Mouse (Mus musculus): ENCODE results near the gene Psmb4. TPM values are rescaled to one million over a fixed set of nuclear protein-coding genes. Genes with fewer than 3 reads are reported as not detected.
"Not testable (repeated sequence)": the region's sequence is repeated elsewhere in the genome, so short reads cannot be mapped to it uniquely, and the experiment has no call there.

The Psmb4 gene
- 98.0 and 111 TPM in 2 replicates for total RNA-seq (2017)

DNA sequence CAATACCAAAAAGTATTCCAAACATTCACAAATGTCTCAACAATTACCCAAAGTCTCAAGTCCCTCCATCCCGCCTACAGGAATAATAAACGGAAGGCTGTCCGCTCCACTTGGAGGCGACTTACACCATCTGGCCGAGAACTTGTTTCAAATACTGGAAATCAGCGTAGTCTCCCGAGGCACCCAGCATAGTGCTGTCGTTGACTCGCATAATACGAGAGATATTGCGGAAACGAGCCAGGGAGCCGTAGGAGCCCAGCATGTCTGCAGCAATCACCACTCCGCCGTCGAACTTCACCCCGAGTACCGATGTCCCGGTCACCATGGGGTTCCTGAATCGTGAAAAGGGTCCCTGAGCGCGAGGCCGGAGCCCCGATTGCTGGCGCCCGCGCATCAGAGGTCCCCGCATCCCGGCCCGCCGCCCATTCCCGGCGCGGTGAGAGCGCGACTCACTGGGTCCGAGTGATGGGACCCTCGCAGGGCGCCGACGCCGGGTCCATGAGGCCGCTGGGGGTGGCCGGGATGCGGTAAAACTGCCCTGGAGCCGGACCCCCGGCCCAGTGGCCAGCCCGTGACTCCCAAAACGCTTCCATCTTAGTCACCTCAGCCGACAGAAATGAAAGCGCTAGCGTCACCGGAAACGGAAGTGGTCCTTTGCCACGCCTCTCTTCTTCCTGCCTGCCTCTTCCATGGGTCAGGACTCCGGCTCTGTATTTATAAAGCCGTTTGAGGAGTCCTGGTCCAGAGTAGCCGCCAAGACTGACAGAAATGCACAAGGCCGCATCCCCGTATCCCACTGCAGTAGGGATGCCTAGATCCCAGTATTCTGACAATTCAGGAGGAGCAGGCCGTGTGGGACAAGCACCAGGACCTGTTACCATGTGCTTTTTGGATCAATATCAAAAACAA is at the start of gene Psmb4:
TSS of gene Psmb4 (minus strand) at position 646 of the 909 bp plus-strand sequence.
- ATAC-seq (ENCODE audit: extremely low read depth, insufficient number of reproducible peaks, low FRiP score, poor library complexity, severe bottlenecking): peak; percentile 93

DNA sequence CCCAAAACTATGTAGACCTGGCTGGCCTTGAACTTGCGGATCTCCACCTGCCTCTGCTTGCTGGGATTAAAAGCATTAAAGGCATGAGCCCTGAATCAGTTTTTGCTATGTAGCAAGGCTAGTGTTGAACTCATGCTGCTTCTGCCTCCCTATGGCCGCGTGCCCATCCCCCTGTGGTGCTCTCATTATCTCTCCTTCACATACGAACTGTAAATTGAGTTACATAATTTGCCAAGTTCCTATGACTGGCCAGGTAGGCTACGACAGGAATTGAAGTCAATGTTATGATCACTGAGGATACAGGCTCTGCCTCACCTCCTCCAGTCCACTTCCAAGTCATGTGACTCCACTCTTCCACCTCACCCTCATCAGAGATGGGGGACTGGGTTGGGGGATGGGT is 49.4 kb upstream of the Psmb4 start:
- not testable (repeated sequence) for ATAC-seq (ENCODE audit: extremely low read depth, insufficient number of reproducible peaks, low FRiP score, poor library complexity, severe bottlenecking)

DNA sequence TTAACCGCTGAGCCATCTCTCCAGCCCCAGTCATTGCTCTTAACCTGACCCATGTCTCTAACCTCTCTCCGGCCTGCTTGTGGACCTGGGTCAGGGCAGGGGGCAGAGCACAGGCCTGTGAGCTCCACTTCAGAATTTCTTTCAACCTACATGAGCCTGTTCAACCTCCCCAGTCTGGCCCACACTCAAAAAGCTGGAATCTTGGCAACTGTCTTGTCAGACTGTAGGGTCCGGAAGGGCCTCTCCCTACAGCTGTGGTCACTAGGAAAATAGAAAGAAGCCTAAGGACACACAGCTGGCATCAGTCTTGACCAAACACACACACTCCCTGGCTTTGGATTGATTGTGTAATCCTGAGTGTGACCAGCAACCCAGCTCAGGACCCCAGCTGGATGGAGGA is 48.6 kb upstream of the Psmb4 start:
- not testable (repeated sequence) for ATAC-seq (ENCODE audit: extremely low read depth, insufficient number of reproducible peaks, low FRiP score, poor library complexity, severe bottlenecking)

DNA sequence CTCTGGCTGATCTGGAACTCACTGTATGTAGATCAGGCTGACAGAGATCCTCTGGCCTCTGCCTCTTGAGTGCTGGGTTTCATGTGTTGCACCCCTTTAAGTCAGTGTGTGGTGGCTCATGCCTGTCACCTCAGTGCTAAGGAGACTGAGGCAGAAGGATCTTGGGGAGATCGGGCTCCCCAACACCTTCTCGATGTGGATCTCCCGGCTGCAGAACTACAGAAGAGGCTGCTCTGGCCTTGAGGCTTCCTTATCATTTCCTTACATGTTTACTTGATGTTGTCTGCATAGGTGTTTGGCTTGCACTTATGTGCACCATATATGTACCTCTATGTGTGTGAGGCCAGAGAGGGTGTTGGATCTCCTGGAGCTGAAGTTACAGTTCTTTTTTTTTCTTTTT is 47.8 kb upstream of the Psmb4 start:
- not testable (repeated sequence) for ATAC-seq (ENCODE audit: extremely low read depth, insufficient number of reproducible peaks, low FRiP score, poor library complexity, severe bottlenecking)

DNA sequence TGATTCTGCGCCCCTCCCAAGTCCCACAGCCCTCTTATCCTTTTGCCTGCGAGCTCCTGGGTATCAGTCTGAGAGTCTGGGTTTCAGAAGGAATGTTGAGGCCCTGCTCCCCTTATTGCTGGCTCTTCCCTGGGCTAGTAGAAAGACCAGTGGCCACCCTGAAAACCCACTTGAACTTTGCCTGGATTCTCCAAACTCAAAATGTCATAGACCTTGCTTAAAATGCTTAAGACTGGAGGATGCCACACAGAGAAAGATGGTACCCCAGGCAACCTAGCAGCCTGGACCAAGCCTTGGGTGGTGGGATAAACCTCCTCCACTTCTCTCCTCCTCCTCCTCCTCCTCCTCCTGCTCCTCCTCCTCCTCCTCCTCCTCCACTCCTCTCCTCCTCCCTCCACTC is 46.8 kb upstream of the Psmb4 start:
- ATAC-seq (ENCODE audit: extremely low read depth, insufficient number of reproducible peaks, low FRiP score, poor library complexity, severe bottlenecking): not testable (repeated sequence)

- peak; percentile 21; the same call in 1 of the 2 replicates for ATAC-seq (ENCODE audit: extremely low read depth, insufficient number of reproducible peaks, low FRiP score, poor library complexity, severe bottlenecking)
Measured at GRCm38 (mm10) chr3:94932809-94933564, 46.2 kb upstream of the Psmb4 start, which contains the start of gene Selenbp1. Gene Selenbp1, plus strand, starts transcription at chr3:94933056.

DNA sequence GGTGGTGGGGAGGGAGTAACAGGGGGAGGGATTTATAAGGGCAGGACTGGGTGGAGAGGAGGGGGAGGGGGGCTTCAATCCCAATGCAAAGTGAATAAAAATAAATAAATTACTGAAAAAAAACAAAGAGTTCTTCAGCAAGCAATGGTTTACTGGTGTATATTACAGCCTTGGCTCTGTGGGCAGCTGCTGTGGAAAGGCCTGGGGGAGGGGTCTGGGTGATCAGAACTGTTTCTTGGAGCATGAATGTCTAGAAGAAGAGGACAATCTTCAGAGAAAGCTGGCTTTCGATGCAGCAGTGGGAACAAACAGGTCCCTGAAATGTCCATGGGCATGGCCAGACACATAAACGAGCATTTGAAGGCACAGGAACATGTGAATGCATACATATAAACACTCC is 45.5 kb upstream of the Psmb4 start:
- not testable (repeated sequence) for ATAC-seq (ENCODE audit: extremely low read depth, insufficient number of reproducible peaks, low FRiP score, poor library complexity, severe bottlenecking)

DNA sequence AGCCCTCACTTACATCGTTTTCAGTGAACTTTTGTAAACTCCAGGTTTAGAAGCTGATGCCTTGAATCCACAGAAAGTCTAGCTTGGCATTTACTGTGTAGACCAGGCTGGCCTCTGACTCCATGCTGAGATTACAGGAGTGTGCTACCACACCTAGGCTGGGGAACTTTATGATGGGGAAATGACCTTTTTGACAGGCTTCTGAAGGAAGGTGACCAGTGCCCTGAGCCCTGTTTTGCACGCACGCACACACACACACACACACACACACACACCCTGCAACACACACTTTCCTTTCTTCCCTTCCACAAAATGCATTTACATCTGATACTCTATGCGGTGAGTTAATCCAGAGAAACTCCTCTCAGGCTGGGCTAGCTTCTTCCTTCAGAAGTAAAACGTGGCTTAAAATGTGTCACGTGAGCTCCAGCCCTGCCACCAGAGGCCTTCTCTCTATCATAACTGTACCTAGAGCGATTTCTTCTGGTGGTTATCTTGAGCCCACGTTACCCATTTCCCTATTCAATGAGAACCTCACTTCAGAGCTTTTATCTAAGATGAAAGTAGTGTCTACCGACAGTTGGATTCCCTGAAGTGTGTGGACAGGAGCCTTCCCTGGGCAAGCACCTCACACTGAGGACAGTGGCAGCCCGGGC is 44.8 kb upstream of the Psmb4 start:
- not testable (repeated sequence) for ATAC-seq (ENCODE audit: extremely low read depth, insufficient number of reproducible peaks, low FRiP score, poor library complexity, severe bottlenecking)

- not testable (repeated sequence) for ATAC-seq (ENCODE audit: extremely low read depth, insufficient number of reproducible peaks, low FRiP score, poor library complexity, severe bottlenecking)
Measured at GRCm38 (mm10) chr3:94930386-94931266, 43.9 kb upstream of the Psmb4 start.

- ATAC-seq (ENCODE audit: extremely low read depth, insufficient number of reproducible peaks, low FRiP score, poor library complexity, severe bottlenecking): not testable (repeated sequence)
Measured at GRCm38 (mm10) chr3:94928979-94929378, 42.2 kb upstream of the Psmb4 start.

GRCm38 (mm10) chr3:94926301-94926736 is 39.6 kb upstream of the Psmb4 start:
- not testable (repeated sequence) for ATAC-seq (ENCODE audit: extremely low read depth, insufficient number of reproducible peaks, low FRiP score, poor library complexity, severe bottlenecking)

- no peak for ATAC-seq (ENCODE audit: extremely low read depth, insufficient number of reproducible peaks, low FRiP score, poor library complexity, severe bottlenecking)
Measured at GRCm38 (mm10) chr3:94924688-94925087, 37.9 kb upstream of the Psmb4 start.

GRCm38 (mm10) chr3:94922333-94922732 is 35.6 kb upstream of the Psmb4 start:
- ATAC-seq (ENCODE audit: extremely low read depth, insufficient number of reproducible peaks, low FRiP score, poor library complexity, severe bottlenecking): no peak

- ATAC-seq (ENCODE audit: extremely low read depth, insufficient number of reproducible peaks, low FRiP score, poor library complexity, severe bottlenecking): no peak
Measured at GRCm38 (mm10) chr3:94921104-94921503, 34.3 kb upstream of the Psmb4 start.

GRCm38 (mm10) chr3:94918845-94919244 is 32.1 kb upstream of the Psmb4 start:
- no peak for ATAC-seq (ENCODE audit: extremely low read depth, insufficient number of reproducible peaks, low FRiP score, poor library complexity, severe bottlenecking)

DNA sequence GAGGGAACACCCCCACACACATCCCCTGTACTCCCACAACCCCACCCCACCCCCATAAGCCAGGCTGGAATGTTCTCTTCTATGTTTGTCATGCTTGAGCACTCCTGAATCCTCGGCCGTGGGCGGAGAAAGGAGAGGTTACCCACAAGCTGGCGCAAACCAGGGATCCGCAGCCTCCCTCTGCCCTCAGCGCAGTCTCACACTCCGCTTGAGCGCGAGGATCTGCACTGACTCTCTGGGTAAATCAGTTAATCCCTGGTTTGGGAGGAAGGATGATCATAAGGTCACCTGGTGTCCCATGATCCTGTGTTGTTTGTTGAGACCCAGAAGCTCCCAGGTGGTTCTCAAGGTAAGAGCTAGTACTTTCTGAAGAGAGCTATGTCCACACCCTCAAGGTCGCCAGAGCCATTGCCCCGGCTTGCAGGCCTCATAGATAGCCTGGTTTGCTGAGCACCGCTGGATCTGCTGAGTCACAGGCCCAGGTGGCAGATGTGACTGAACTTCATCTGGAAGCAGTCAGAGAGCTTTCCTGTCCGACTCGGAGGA is 31.1 kb upstream of the Psmb4 start:
- ATAC-seq (ENCODE audit: extremely low read depth, insufficient number of reproducible peaks, low FRiP score, poor library complexity, severe bottlenecking): no peak

DNA sequence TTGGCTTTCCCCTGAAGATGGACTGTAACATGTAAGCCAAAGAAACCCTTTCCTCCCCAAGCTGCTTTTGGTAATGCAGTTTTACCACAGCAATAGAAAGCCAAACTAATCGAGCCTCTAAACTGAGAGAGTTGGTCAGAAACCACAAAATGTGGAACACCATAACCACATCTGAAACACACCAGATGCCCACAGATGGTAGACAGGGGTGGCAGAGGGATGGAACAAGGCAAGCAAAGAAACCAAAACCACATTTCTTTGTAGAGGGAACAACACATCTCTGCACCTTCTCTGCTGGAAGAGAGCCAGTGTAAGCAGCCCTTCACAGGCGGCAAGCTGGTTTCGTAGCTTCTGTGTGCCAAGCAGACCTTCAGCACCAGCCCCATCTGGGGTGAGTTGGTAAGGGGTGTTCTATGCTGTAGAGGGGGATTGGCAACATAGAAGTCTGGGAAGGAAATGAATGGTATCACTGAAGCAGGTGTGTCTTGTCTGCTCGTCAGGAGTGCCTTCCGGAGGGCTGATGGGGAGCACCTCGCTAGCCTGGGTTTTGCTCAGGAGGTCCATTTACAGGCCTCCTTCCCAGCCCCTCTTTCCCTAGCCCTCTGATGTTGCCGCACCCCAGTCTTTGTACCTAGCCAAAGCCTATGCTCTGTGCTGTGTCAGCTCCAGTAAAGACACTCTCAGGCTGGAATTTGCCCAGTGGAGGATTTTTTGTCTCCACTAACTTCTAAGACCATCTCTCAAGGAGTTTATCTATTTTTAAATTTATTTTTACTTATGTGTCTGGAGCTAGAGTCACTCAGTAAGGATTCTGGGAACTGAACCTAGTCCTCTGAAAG is 29.4 kb upstream of the Psmb4 start:
- no peak for ATAC-seq (ENCODE audit: extremely low read depth, insufficient number of reproducible peaks, low FRiP score, poor library complexity, severe bottlenecking)
